Mouse (Mus musculus): Measurements from ENCODE around the gene Vti1a.

Vti1a gene

DNA sequence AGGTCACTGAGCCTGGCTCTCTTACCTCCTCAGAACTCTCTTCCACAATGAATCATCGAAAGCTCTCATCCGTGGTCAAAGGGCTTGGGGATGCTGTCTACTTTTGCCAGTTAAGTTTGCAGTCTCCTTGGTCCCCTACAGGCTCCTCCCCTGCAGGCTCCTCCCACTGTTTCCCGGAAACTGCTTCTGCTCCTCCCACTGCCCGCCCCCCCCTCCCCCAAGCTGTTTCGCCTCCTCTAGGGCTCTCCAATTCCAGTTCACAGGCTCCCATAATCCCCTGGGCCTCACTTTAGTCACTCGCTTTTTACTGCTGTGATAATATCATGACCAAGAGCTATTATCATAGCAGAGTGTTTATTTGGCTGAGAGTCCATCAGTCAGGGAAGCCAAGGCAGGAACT is 324.2 kb downstream of the Vti1a start:
- no peak for DNase-seq

GRCm38 (mm10) chr19:55641891-55642290 is 325.8 kb downstream of the Vti1a start:
- DNase-seq, result no peak

DNA sequence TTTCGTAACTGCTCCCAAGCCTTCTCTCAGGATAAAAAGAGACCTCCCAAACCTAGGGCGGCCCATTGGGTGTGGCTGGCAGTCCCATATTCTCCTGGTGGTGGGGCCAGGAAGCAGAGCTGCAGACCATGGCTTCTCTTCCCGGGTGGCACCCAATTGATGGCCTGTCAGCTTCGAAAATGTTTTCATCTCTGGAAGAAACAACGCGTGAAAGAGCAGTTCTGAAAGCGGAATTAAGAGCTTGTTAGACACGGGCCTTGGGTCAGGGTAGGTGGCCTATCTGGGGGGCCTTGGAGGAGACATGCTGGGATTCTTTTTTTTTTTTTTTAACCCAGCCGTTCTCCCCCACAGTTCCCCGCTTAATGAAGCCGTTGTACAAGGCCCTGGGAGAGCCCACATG is 326.3 kb downstream of the Vti1a start:
- no peak for DNase-seq

DNA sequence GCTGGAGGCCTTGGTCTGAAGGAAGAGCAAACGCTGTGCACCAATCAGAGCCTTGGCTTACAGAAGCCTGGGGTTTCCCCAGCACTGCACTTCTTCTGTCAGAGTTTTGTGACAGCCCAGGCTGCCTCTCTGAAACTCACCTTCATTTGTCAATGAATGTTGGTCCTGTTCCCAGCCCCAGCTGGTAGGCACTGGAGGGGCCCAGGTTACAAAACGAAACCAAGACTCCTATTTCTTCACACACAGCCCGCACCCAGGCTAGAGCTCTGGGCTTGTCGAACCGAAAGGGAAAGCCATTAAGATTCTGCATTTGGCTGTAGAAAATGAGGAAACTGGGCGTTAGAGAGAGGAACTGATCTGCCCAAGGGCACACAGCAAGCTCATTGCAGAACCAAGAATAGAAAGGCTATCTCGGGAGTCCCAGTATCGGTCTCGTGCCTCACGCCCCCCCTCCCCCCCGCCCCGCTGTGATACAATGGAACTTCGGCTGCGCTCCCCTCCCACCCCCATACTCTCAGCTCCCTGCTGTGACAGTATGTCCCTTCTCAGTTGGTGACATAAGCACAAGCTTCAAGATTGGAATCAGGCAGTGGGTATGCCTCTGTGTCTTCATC is 327.3 kb downstream of the Vti1a start:
- peak; percentile 44 to 57 for DNase-seq

GRCm38 (mm10) chr19:55643931-55644330 is 327.8 kb downstream of the Vti1a start:
- DNase-seq, result no peak

GRCm38 (mm10) chr19:55649363-55649762 is 333.3 kb downstream of the Vti1a start:
- no peak for DNase-seq

- DNase-seq, result no peak
Measured at GRCm38 (mm10) chr19:55651017-55651416, 334.9 kb downstream of the Vti1a start.

- DNase-seq, result no peak
Measured at GRCm38 (mm10) chr19:55652693-55653265, 336.7 kb downstream of the Vti1a start.

GRCm38 (mm10) chr19:55660165-55660564 is 344.1 kb downstream of the Vti1a start:
- DNase-seq, result peak; percentile 26 to 30

GRCm38 (mm10) chr19:55662521-55663223 is 346.6 kb downstream of the Vti1a start:
- DNase-seq, result no peak

DNA sequence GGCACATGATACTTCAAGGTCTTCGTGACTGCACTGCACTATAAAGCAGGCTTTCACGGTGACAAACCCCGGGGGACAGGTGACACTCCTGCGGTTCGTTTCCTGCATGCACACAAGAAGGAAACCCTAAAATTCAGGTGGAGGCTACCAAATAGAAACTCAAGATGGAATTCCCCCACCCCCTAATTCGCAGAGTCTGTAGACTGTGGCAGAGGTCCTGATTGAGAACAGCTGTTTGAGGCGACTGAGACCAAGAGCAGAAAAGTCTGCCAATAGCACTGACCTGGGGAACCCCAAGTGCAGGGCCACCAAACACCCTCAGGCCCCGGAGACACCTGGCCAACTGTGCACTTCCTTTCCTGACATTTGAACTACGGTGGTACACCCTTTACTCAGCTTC is 351.7 kb downstream of the Vti1a start:
- DNase-seq, result peak in 1 of 2 experiments; percentile 27

GRCm38 (mm10) chr19:55668896-55669295 is 352.8 kb downstream of the Vti1a start:
- no peak for DNase-seq

Data from spleen, adult 18-20 months (tissue).